Mouse (Mus musculus): ENCODE results near the gene Ptprcap. TPM values are rescaled to one million over a fixed set of nuclear protein-coding genes. Genes with fewer than 3 reads are reported as not detected.
A peak's percentile ranks its signal among the peaks of the same experiment; 100 is the strongest.

Ptprcap gene
- polyA plus RNA-seq, 1 experiment = 4.4 TPM

DNA sequence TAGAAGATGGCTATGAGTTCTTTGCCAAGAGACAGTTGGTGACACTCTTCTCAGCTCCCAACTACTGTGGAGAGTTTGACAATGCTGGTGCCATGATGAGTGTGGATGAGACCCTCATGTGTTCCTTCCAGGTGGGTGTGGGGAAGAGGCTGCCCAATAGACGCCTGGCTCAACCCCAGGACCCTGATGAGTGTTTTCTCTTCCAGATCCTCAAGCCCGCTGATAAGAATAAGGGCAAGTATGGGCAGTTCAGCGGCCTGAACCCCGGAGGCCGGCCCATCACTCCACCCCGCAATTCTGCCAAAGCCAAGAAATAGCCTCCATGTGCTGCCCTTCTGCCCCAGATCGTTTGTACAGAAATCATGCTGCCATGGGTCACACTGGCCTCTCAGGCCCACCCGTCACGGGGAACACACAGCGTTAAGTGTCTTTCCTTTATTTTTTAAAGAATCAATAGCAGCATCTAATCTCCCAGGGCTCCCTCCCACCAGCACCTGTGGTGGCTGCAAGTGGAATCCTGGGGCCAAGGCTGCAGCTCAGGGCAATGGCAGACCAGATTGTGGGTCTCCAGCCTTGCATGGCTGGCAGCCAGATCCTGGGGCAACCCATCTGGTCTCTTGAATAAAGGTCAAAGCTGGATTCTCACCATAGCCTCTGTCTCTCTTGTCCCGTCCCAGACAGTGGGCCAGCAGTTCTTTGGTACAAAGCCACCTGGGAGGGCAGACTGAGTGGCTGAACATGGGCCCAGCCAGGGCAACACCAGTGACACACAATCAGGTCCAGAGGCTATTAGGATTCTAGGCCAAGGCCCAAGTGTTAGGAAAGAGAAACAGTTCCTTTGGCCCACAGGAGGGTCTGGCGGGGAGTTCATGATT is 41.6 kb downstream of the Ptprcap start:
- DNase-seq (ENCODE audit: low spot score) = no peak

DNA sequence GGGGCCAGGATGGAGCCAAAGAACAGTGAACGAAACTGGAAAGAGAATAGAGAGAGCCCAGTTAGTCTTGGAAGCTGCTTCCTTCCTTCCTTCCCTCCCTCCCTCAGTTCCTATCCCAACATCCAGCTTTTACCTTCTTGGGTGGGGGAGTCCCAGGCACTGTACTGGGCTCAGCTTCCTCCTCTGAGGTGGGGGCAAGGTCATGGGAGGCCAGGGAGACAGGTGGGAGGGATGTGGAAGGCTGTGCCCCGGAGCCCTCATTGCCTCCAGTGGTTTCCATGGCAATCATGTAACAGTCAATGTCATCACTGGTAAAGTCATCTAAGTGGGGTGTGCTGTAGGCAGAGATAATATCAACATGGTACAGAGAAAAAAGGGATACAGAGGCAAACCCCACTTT is 42.6 kb downstream of the Ptprcap start:
- DNase-seq (ENCODE audit: low spot score) = no peak

DNA sequence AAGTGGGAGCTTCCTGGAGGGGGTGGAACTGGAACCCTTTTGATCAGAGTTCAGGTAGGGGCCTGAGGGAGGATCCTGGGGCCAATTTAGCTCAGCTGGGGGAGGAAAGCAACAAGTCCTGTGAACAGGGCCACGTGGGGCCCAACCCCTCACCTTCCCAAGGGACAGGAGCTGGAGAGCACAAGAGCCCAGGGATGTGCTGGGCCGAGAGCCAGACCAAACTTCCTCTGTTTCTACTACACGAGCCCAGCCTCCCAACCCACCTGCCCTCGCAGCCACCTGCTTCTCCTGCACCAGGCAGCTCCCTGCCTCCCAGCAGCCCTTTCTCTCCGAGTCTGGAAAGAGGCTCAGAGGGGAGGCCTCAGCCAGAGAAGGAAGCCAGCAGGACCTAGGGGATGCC is 43.1 kb downstream of the Ptprcap start:
- DNase-seq (ENCODE audit: low spot score) = no peak

DNA sequence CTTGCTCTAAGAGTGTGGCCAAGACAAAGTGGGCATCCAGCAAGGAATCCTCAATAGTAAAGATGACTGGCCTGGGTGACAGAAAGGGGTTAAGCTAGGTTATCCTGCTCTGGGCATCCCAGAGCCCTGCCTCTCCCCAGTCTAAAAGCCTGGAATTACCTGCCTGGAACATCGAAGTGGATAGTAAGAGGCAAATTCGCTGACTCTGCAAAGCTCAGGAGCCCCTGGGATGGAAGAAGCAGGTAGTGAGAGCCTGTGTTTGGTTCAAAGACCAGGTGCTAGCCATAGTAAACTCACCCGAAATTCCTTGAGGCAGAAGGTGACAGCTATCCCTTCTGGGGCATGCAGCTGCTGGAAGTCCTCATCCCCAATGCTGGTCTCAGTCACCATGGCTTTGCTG is 43.8 kb downstream of the Ptprcap start:
- DNase-seq (ENCODE audit: low spot score) = no peak

DNA sequence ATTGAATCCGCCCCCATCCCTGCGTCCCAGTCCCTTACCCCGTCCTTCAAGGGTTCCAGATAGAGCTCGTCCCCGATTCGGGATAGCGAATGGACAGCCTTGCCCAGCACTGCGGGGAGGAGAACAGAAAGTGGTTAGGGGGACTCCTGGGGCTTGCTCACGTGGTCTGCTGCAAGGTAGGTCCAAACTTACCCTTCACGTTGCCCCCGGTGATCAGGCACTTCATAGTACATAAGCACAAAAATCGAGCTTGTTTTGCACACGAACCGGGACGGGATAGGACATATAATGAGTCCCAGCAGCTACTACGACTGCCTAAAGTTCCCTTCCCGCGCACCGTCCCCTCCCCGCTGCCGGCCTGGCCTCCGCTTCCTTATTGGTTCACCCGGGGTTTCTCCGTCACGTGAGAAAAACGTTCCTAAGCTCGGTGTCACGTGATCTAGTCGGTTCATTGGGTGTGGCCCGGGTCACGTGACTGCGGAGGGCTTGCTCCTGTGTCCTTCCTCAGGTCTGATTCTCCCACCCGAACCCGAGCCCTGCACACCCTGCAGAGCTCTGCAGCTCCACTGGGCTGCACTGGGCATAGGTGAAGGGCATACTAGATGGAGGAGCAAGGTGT is 48.0 kb downstream of the Ptprcap start, which contains the start of gene Rad9a:
Rad9a (minus strand) TSS at position 372 of the 619 bp plus-strand sequence.
- peak; percentile 82 for DNase-seq (ENCODE audit: low spot score)

DNA sequence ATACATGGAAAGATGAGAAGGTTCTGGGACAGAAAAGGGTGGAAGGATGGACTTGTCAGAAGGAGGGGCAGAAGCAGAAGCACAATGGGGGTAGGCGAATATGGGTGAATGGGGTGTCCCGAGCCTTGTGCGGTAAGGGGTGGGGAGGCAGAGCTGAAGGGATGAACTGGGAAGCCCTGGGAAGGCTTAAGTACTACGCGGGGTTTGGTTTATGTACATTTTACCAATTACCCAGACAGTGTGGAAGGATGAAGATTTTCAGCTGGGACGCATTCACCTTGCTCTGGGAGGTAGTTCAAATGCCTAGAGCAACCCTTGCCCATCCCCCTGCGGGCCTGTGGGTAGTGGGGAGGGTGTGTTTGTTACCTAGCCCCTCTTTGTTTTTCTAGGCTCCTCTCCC is 48.7 kb downstream of the Ptprcap start:
- no peak for DNase-seq (ENCODE audit: low spot score)

DNA sequence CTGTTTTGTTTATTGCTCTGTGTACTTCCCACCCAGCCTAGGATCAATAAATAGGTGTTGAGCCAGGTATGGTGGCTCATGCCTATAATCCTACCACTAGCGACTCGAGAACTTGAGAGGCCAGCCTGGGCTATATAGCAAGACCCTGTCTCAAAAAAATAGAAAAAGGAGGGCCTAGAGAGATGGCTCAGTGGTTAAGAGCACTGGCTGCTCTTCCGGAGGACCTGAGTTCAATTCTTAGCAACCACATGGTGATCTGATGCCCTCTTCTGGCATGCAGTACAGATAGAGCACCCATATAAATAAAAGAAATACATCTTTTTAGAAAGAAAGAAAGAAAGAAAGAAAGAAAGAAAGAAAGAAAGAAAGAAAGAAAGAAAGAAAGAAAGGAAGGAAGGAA is 49.7 kb downstream of the Ptprcap start:
- DNase-seq (ENCODE audit: low spot score) = no peak

DNA sequence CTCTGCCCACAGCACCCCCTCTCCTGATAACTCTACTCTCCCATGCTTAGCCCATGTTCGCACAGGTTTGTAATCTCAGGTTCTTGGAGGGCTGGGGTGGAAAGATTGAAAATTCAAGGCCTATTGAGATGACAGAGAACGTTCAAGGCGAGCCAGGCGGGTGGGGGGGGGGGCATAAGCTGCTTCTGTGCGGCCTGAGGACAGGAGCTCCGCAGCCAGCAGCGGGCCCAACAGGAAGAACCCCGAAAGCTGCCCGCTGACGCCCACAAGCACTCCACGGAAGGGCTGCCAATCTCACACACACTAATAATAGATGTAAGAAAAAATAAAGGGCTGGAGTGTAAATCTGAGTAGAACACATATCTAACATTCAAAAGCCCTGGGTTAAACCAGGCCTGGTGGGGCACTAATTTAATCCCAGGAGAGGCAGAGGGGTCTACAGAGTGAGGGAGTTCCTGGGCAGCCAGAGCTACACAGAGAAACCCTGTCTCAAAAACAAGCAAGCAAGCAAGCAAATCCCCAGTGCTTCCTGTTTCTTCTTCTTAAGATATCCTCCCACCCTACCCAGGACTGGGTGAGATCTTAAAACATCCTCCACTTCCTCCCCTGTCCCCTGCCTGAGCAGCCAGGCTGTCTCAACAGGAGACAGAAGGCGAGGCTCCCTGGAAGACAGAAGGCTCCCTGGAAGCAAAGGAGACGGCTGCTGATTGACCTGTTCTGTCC is 50.4 kb downstream of the Ptprcap start:
- no peak for DNase-seq (ENCODE audit: low spot score)

DNA sequence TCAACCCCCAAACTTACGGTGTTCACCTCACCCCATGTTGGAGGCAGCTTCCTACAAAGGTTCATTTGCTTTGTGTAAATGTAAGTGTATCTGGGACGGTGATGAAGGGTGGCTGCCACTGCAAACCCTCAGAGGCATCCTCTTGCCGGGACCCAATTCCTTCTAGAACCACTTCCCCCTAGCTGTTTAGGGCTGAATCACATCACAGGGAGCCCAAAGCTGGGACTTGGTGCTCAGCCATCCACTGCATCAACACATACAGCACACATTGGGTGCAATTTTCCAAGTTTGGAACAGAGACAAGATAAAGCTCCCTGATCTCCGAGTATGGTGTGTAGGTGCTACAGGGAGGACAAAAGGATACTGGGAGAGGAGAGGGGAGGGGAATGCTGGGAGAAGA is 51.5 kb downstream of the Ptprcap start:
- no peak for DNase-seq (ENCODE audit: low spot score)

Other genes with a start within 250 kb of the Ptprcap start
- gene Tcirg1, start 246.5 kb upstream of the Ptprcap start, polyA plus RNA-seq (2012; rRNA removed) = 88.3 and 112 TPM in 2 replicates
- gene Ndufs8, start 240.8 kb upstream of the Ptprcap start, polyA plus RNA-seq (2012; rRNA removed) = 223 and 242 TPM in 2 replicates
- gene Aldh3b1, start 223.8 kb upstream of the Ptprcap start, polyA plus RNA-seq (2012; rRNA removed) = 6.8 TPM in 2 replicates
- gene Unc93b1, start 218.4 kb upstream of the Ptprcap start, polyA plus RNA-seq (2012; rRNA removed) = 85.1 and 99.6 TPM in 2 replicates
- 0.73 and 0.78 TPM in 2 replicates for gene Aldh3b3, start 195.0 kb upstream of the Ptprcap start, polyA plus RNA-seq (2012; rRNA removed)
- 108 and 135 TPM in 2 replicates for gene Aldh3b2, start 181.3 kb upstream of the Ptprcap start, polyA plus RNA-seq (2012; rRNA removed)
- gene Acy3, start 167.0 kb upstream of the Ptprcap start, polyA plus RNA-seq (2012; rRNA removed) = 13.0 and 15.0 TPM in 2 replicates
- 0.03 TPM in 1 of 2 replicates, not detected in the other for gene Tbx10, start 160.9 kb upstream of the Ptprcap start, polyA plus RNA-seq (2012; rRNA removed)
- 5.1 and 7.5 TPM in 2 replicates for gene Nudt8, start 153.0 kb upstream of the Ptprcap start, polyA plus RNA-seq (2012; rRNA removed)
- 3.2 and 3.6 TPM in 2 replicates for gene Gm49405, start 153.0 kb upstream of the Ptprcap start, polyA plus RNA-seq (2012; rRNA removed)
- gene Doc2g, start 150.3 kb upstream of the Ptprcap start, polyA plus RNA-seq (2012; rRNA removed) = 9.9 and 11.1 TPM in 2 replicates
- gene Ndufv1, start 140.8 kb upstream of the Ptprcap start, polyA plus RNA-seq (2012; rRNA removed) = 157 and 167 TPM in 2 replicates
- 582 and 591 TPM in 2 replicates for gene Gstp1, start 115.6 kb upstream of the Ptprcap start, polyA plus RNA-seq (2012; rRNA removed)
- gene Gstp2, start 107.6 kb upstream of the Ptprcap start, polyA plus RNA-seq (2012; rRNA removed) = 69.1 and 69.5 TPM in 2 replicates
- 5.5 and 7.1 TPM in 2 replicates for gene Gstp3, start 94.0 kb upstream of the Ptprcap start, polyA plus RNA-seq (2012; rRNA removed)
- gene Cabp2, start 72.0 kb upstream of the Ptprcap start, polyA plus RNA-seq (2012; rRNA removed) = not detected in 2 replicates
- 74.4 and 89.6 TPM in 2 replicates for gene Cdk2ap2, start 56.4 kb upstream of the Ptprcap start, polyA plus RNA-seq (2012; rRNA removed)
- 44.1 and 45.2 TPM in 2 replicates for gene Pitpnm1, start 53.6 kb upstream of the Ptprcap start, polyA plus RNA-seq (2012; rRNA removed)
- 154 and 160 TPM in 2 replicates for gene Aip, start 27.7 kb upstream of the Ptprcap start, polyA plus RNA-seq (2012; rRNA removed)
- 0.04 and 0.10 TPM in 2 replicates for gene Gpr152, start 13.8 kb upstream of the Ptprcap start, polyA plus RNA-seq (2012; rRNA removed)
- gene Cabp4, start 9.6 kb upstream of the Ptprcap start, polyA plus RNA-seq (2012; rRNA removed) = 0.30 and 0.31 TPM in 2 replicates
- gene Coro1b, start 5.0 kb upstream of the Ptprcap start, polyA plus RNA-seq (2012; rRNA removed) = 243 and 277 TPM in 2 replicates
- 42.6 and 51.9 TPM in 2 replicates for gene Rps6kb2, start 9.8 kb downstream of the Ptprcap start, polyA plus RNA-seq (2012; rRNA removed)
- 18.7 and 21.7 TPM in 2 replicates for gene Carns1, start 21.9 kb downstream of the Ptprcap start, polyA plus RNA-seq (2012; rRNA removed)
- gene Tbc1d10c, start 37.7 kb downstream of the Ptprcap start, polyA plus RNA-seq (2012; rRNA removed) = 2.9 and 3.9 TPM in 2 replicates
- 257 and 304 TPM in 2 replicates for gene Ppp1ca, start 38.5 kb downstream of the Ptprcap start, polyA plus RNA-seq (2012; rRNA removed)
- 19.2 and 23.2 TPM in 2 replicates for gene Rad9a, start 48.1 kb downstream of the Ptprcap start, polyA plus RNA-seq (2012; rRNA removed)
- 10.8 and 13.1 TPM in 2 replicates for gene Clcf1, start 60.6 kb downstream of the Ptprcap start, polyA plus RNA-seq (2012; rRNA removed)
- gene AC109138.7, start 60.8 kb downstream of the Ptprcap start, polyA plus RNA-seq (2012; rRNA removed) = not detected in 2 replicates
- 76.4 and 82.1 TPM in 2 replicates for gene Pold4, start 78.3 kb downstream of the Ptprcap start, polyA plus RNA-seq (2012; rRNA removed)
- gene Ssh3, start 115.6 kb downstream of the Ptprcap start, polyA plus RNA-seq (2012; rRNA removed) = 83.3 and 90.8 TPM in 2 replicates
- 13.6 and 18.6 TPM in 2 replicates for gene Ankrd13d, start 129.5 kb downstream of the Ptprcap start, polyA plus RNA-seq (2012; rRNA removed)
- gene Grk2, start 152.6 kb downstream of the Ptprcap start, polyA plus RNA-seq (2012; rRNA removed) = 69.4 and 74.6 TPM in 2 replicates
- 63.5 and 67.8 TPM in 2 replicates for gene Kdm2a, start 244.7 kb downstream of the Ptprcap start, polyA plus RNA-seq (2012; rRNA removed)

Measured in urinary bladder, adult 2 months (tissue).